Mouse (Mus musculus): ENCODE measurements around the gene Jazf1. TPM values are rescaled to one million over a fixed set of nuclear protein-coding genes. Genes with fewer than 3 reads are reported as not detected.

Jazf1 gene
- polyA plus RNA-seq, 1 experiment from 2014 or later, result 15.6 TPM

DNA sequence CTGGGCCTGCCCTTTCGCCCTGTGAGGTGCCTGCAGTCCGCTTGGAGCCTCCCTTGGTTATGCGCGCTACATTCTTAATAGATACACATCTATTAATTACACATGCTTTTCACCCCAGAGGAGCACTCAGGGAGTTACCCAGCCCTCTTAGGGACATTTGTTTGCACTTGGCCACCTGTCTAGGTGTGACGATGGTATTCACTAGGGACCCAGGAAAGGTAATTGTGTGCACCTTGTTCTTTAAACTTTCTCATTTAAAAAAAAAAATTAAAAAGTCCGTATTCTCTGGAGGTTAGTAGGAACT is 396 bp upstream of the Jazf1 start:
- 11% methylated on average over 6 of the region's 6 CpGs for WGBS
- Histone ChIP-seq H3K4me3 (ENCODE audit: control insufficient read depth in 1 of 2, insufficient read depth in 1 of 2, low read depth in 1 of 2, low read length in 2 of 2) (peak overlapping the region; percentile 60 to 91), H3K9ac (ENCODE audit: low read length) (peak overlapping the region; percentile 89), H3K27me3 (ENCODE audit: control insufficient read depth, insufficient read depth, low read length) (no peaks in the 10 kb centered on the region), H3K9me3 (ENCODE audit: control insufficient read depth, low read length) (no peaks in the 10 kb centered on the region), H3K27ac (replicated peaks in 1 of 2; ENCODE audit: control insufficient read depth in 1 of 2, insufficient read depth in 1 of 2, low read depth in 2 of 2, low read length in 2 of 2) (peak overlapping the region in 1 of 2 experiments; percentile 70; a peak in 3 of 4 replicates), H3K36me3 (ENCODE audit: control insufficient read depth, insufficient read depth, low read length) (peaks cover 6% of the 10 kb centered on the region; the same call in 1 of the 2 replicates), H3K4me1 (ENCODE audit: control insufficient read depth in 2 of 2, insufficient read depth in 2 of 2, low read length in 2 of 2) (peaks cover 14 to 19% of the 10 kb centered on the region in 2 experiments), H3K4me2 (ENCODE audit: low read length) (peak overlapping the region; percentile 79)
- no peak for ATAC-seq (ENCODE audit: insufficient number of reproducible peaks, insufficient read depth, low FRiP score, low read depth)

DNA sequence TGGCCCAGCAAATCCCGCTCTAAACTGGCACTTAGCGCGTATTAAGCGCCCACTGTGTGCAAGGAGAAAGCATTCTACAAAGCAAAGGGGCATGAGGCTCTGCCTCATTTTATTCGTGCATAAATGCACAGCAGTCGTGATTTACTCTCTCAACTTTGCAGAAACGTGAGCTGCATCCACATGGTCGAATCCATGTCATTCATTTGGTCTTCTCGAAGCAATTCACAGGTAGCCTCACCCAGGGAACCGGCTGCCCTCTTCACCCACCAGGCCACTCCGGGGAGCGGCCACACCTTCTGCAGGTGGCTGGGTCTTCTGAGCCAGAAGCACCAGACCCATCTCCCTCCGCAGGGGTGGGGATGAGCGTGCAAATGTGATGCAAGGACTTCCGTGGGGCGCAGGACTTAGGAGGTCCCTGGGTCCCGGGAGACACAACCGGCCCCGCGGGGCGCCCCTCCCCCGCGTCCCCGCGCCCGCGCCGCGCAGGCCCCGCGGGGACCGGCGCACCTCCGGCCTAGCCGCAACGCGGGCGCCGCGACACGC is 914 bp downstream of the Jazf1 start:
- Histone ChIP-seq H3K27me3 (ENCODE audit: control insufficient read depth, insufficient read depth, low read length) (no peaks in the 10 kb centered on the region), H3K4me2 (ENCODE audit: low read length) (peak overlapping the region; percentile 79), H3K27ac (replicated peaks in 1 of 2; ENCODE audit: control insufficient read depth in 1 of 2, insufficient read depth in 1 of 2, low read depth in 2 of 2, low read length in 2 of 2) (peak overlapping the region in 1 of 2 experiments; percentile 70; a peak in 1 of 4 replicates), H3K4me3 (ENCODE audit: control insufficient read depth in 1 of 2, insufficient read depth in 1 of 2, low read depth in 1 of 2, low read length in 2 of 2) (peak overlapping the region; percentile 60 to 91), H3K9ac (ENCODE audit: low read length) (peak overlapping the region; percentile 89), H3K36me3 (ENCODE audit: control insufficient read depth, insufficient read depth, low read length) (peaks cover 6% of the 10 kb centered on the region; the same call in 1 of the 2 replicates), H3K4me1 (ENCODE audit: control insufficient read depth in 2 of 2, insufficient read depth in 2 of 2, low read length in 2 of 2) (peaks cover 13 to 19% of the 10 kb centered on the region in 2 experiments), H3K9me3 (ENCODE audit: control insufficient read depth, low read length) (no peaks in the 10 kb centered on the region)
- 9% methylated on average over 23 of the region's 41 CpGs for WGBS
- no peak for ATAC-seq (ENCODE audit: insufficient number of reproducible peaks, insufficient read depth, low FRiP score, low read depth)

DNA sequence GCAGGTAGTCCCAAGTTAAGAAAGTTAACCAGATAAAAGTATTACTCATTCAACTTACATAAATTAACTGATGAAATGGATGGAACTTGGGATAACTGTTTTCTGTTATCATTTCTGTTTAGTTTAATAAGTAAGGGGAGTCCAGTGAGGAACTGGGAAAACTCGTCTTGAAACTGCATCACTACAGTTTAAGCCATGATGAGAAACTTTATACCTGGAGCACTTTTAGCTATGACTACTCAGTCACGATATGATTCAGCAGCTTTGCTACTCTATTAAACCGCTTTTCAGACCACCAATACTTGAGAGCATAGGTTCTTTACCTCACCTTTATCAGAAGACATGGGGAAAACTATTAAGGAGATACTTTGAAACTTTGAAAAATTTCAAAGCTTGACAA is 1.5 kb downstream of the Jazf1 start:
- H3K4me3 ChIP-seq (ENCODE audit: control insufficient read depth in 1 of 2, insufficient read depth in 1 of 2, low read depth in 1 of 2, low read length in 2 of 2), result peak overlapping the region in 1 of 2 experiments; percentile 91; a peak in 1 of 4 replicates
- no peak overlapping the region for H3K9ac ChIP-seq (ENCODE audit: low read length)
- H3K36me3 ChIP-seq (ENCODE audit: control insufficient read depth, insufficient read depth, low read length), result peaks cover 6% of the 10 kb centered on the region; the same call in 1 of the 2 replicates
- peaks cover 13 to 19% of the 10 kb centered on the region in 2 experiments for H3K4me1 ChIP-seq (ENCODE audit: control insufficient read depth in 2 of 2, insufficient read depth in 2 of 2, low read length in 2 of 2)
- 74% methylated on average over 3 of the region's 3 CpGs for WGBS
- ATAC-seq (ENCODE audit: insufficient number of reproducible peaks, insufficient read depth, low FRiP score, low read depth), result no peak
- no peaks in the 10 kb centered on the region for H3K27me3 ChIP-seq (ENCODE audit: control insufficient read depth, insufficient read depth, low read length)
- H3K9me3 ChIP-seq (ENCODE audit: control insufficient read depth, low read length), result no peaks in the 10 kb centered on the region
- H3K4me2 ChIP-seq (ENCODE audit: low read length), result peak overlapping the region; percentile 79
- H3K27ac ChIP-seq (replicated peaks in 1 of 2; ENCODE audit: control insufficient read depth in 1 of 2, insufficient read depth in 1 of 2, low read depth in 2 of 2, low read length in 2 of 2), result no peak overlapping the region

DNA sequence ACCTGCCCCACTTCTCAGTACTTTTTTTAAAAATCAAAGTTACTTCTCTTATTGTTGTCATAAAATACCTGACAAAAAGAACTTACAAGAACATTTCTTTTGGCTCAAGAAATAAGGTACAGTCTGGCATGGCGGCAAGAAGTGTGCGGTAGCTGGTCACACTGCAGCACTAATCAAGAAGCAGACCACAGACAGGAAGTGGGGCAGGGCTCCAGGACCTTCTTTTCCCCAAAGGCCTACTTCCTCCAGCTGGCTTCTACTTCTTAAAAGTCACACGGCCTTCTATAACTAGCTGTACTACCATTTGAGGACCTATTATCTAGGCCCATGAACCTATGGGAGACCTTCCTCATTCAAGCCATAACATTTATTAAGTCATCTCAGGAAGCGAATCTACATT is 4.4 kb downstream of the Jazf1 start:
- H3K27ac ChIP-seq (replicated peaks in 1 of 2; ENCODE audit: control insufficient read depth in 1 of 2, insufficient read depth in 1 of 2, low read depth in 2 of 2, low read length in 2 of 2), result no peak overlapping the region
- no peak overlapping the region for H3K9ac ChIP-seq (ENCODE audit: low read length)
- H3K9me3 ChIP-seq (ENCODE audit: control insufficient read depth, low read length), result no peaks in the 10 kb centered on the region
- H3K36me3 ChIP-seq (ENCODE audit: control insufficient read depth, insufficient read depth, low read length), result peaks cover 6% of the 10 kb centered on the region; the same call in 1 of the 2 replicates
- no peak for ATAC-seq (ENCODE audit: insufficient number of reproducible peaks, insufficient read depth, low FRiP score, low read depth)
- no peak overlapping the region for H3K4me2 ChIP-seq (ENCODE audit: low read length)
- H3K4me3 ChIP-seq (ENCODE audit: control insufficient read depth in 1 of 2, insufficient read depth in 1 of 2, low read depth in 1 of 2, low read length in 2 of 2), result no peak overlapping the region
- no peaks in the 10 kb centered on the region for H3K27me3 ChIP-seq (ENCODE audit: control insufficient read depth, insufficient read depth, low read length)
- 84% methylated on average over 4 of the region's 4 CpGs for WGBS
- peaks cover 0 to under 1% of the 10 kb centered on the region in 2 experiments; a peak in 3 of 4 replicates for H3K4me1 ChIP-seq (ENCODE audit: control insufficient read depth in 2 of 2, insufficient read depth in 2 of 2, low read length in 2 of 2)

DNA sequence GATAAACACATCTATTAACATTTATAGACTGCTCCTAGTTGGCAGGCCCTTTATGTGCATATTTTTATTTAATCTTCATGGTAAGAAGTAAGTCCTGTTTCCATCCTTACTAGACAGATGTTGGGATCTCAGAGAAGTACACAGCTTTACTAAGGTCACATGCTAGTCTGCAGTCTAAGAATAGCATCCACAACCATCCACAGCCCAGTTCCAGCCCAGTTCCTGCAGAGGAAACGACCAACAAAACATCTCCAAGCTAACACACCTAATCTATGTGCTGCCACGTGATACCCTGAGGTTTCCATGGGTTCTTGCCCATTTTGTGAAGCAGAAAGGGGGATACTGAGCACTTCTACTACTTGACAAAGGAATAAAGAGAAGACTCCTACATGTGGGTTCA is 13.5 kb downstream of the Jazf1 start:
- ATAC-seq (ENCODE audit: insufficient number of reproducible peaks, insufficient read depth, low FRiP score, low read depth), result no peak
- Histone ChIP-seq H3K4me3 (ENCODE audit: control insufficient read depth in 1 of 2, insufficient read depth in 1 of 2, low read depth in 1 of 2, low read length in 2 of 2) (no peak overlapping the region), H3K27me3 (ENCODE audit: control insufficient read depth, insufficient read depth, low read length) (no peaks in the 10 kb centered on the region), H3K4me2 (ENCODE audit: low read length) (peak overlapping the region; percentile 22; the same call in 1 of the 2 replicates), H3K4me1 (ENCODE audit: control insufficient read depth in 2 of 2, insufficient read depth in 2 of 2, low read length in 2 of 2) (peaks cover 0 to 10% of the 10 kb centered on the region in 2 experiments; a peak in 3 of 4 replicates), H3K9me3 (ENCODE audit: control insufficient read depth, low read length) (no peaks in the 10 kb centered on the region), H3K9ac (ENCODE audit: low read length) (no peak overlapping the region), H3K27ac (replicated peaks in 1 of 2; ENCODE audit: control insufficient read depth in 1 of 2, insufficient read depth in 1 of 2, low read depth in 2 of 2, low read length in 2 of 2) (no peak overlapping the region), H3K36me3 (ENCODE audit: control insufficient read depth, insufficient read depth, low read length) (no peaks in the 10 kb centered on the region)
- WGBS, result 6% methylated on average over 2 of the region's 2 CpGs

DNA sequence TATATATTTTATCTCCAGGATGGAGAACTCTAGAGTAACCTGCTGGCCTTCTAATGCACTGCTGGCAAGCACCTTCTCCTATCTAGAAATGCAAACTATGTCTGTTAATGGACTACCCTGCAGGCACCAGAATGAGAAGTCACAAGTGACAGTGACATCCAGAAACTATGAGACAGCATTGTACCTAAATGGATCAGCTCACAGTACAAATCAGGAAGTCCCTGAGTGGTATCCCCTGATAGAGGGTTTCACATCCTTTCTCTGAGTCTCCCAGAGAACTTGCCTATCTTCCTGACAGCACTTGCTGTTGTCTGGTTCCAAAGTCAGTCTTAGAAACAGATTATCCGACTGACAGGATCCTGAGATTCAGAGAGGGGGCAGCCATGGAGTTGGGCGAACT is 22.9 kb downstream of the Jazf1 start:
- ATAC-seq (ENCODE audit: insufficient number of reproducible peaks, insufficient read depth, low FRiP score, low read depth), result no peak
- H3K27ac ChIP-seq (replicated peaks in 1 of 2; ENCODE audit: control insufficient read depth in 1 of 2, insufficient read depth in 1 of 2, low read depth in 2 of 2, low read length in 2 of 2), result no peak overlapping the region
- H3K36me3 ChIP-seq (ENCODE audit: control insufficient read depth, insufficient read depth, low read length), result no peaks in the 10 kb centered on the region
- H3K27me3 ChIP-seq (ENCODE audit: control insufficient read depth, insufficient read depth, low read length), result no peaks in the 10 kb centered on the region
- no peaks in the 10 kb centered on the region for H3K9me3 ChIP-seq (ENCODE audit: control insufficient read depth, low read length)
- 55% methylated on average over 2 of the region's 2 CpGs for WGBS
- H3K4me2 ChIP-seq (ENCODE audit: low read length), result no peak overlapping the region
- no peak overlapping the region for H3K9ac ChIP-seq (ENCODE audit: low read length)
- peaks cover 8 to 13% of the 10 kb centered on the region in 2 experiments for H3K4me1 ChIP-seq (ENCODE audit: control insufficient read depth in 2 of 2, insufficient read depth in 2 of 2, low read length in 2 of 2)
- H3K4me3 ChIP-seq (ENCODE audit: control insufficient read depth in 1 of 2, insufficient read depth in 1 of 2, low read depth in 1 of 2, low read length in 2 of 2), result no peak overlapping the region

DNA sequence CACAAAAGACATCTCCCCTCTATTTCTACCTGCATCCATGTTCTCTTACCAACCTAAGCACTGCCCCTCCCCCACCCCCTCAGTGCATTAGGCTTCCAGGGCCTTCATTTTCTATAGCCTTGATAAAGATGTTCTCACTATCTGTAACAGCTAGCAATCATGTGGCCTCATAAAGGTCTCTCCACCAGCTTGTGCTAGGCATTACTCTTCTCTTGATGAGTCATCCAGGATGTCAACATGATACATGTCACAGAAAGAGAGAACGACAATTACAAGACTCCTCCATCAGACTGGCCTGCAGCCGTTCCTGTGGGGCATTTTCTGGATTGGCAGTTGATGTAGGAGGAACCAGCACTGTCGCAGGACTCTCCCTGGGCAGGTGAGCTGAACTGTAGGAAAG is 30.3 kb downstream of the Jazf1 start:
- Histone ChIP-seq H3K4me1 (ENCODE audit: control insufficient read depth in 2 of 2, insufficient read depth in 2 of 2, low read length in 2 of 2) (peaks cover 0 to 3% of the 10 kb centered on the region in 2 experiments; a peak in 2 of 4 replicates), H3K9ac (ENCODE audit: low read length) (no peak overlapping the region), H3K9me3 (ENCODE audit: control insufficient read depth, low read length) (no peaks in the 10 kb centered on the region), H3K4me3 (ENCODE audit: control insufficient read depth in 1 of 2, insufficient read depth in 1 of 2, low read depth in 1 of 2, low read length in 2 of 2) (no peak overlapping the region), H3K27me3 (ENCODE audit: control insufficient read depth, insufficient read depth, low read length) (no peaks in the 10 kb centered on the region), H3K36me3 (ENCODE audit: control insufficient read depth, insufficient read depth, low read length) (no peaks in the 10 kb centered on the region), H3K4me2 (ENCODE audit: low read length) (no peak overlapping the region), H3K27ac (replicated peaks in 1 of 2; ENCODE audit: control insufficient read depth in 1 of 2, insufficient read depth in 1 of 2, low read depth in 2 of 2, low read length in 2 of 2) (no peak overlapping the region)
- WGBS, result 29% methylated on average over 3 of the region's 3 CpGs
- no peak for ATAC-seq (ENCODE audit: insufficient number of reproducible peaks, insufficient read depth, low FRiP score, low read depth)
